Mouse (Mus musculus): Measurements from ENCODE around the gene Gmds.

The Gmds gene

GRCm38 (mm10) chr13:32267184-32267775 lies 71.3 kb downstream of the Gmds start:
- DNase-seq (ENCODE audit: low read depth in 1 of 2, low spot score in 2 of 2), result no peak

GRCm38 (mm10) chr13:32266721-32267120 lies 71.8 kb downstream of the Gmds start:
- no peak for DNase-seq (ENCODE audit: low read depth in 1 of 2, low spot score in 2 of 2)

GRCm38 (mm10) chr13:32256121-32256520 lies 82.4 kb downstream of the Gmds start:
- no peak for DNase-seq (ENCODE audit: low read depth in 1 of 2, low spot score in 2 of 2)

- DNase-seq (ENCODE audit: low read depth in 1 of 2, low spot score in 2 of 2), result no peak
These were observed 86.3 kb downstream of the Gmds start for GRCm38 (mm10) chr13:32252276-32252675.

- DNase-seq (ENCODE audit: low read depth in 1 of 2, low spot score in 2 of 2), result no peak
These were observed 96.3 kb downstream of the Gmds start for GRCm38 (mm10) chr13:32242200-32242599.

- no peak for DNase-seq (ENCODE audit: low read depth in 1 of 2, low spot score in 2 of 2)
These were observed 102.3 kb downstream of the Gmds start for GRCm38 (mm10) chr13:32236269-32236678.

- no peak for DNase-seq (ENCODE audit: low read depth in 1 of 2, low spot score in 2 of 2)
These were observed 103.5 kb downstream of the Gmds start for GRCm38 (mm10) chr13:32235046-32235445.

GRCm38 (mm10) chr13:32234019-32234418 lies 104.5 kb downstream of the Gmds start:
- DNase-seq (ENCODE audit: low read depth in 1 of 2, low spot score in 2 of 2), result no peak

- DNase-seq (ENCODE audit: low read depth in 1 of 2, low spot score in 2 of 2), result no peak
These were observed 106.1 kb downstream of the Gmds start for GRCm38 (mm10) chr13:32232391-32232790.

GRCm38 (mm10) chr13:32231956-32232355 lies 106.6 kb downstream of the Gmds start:
- DNase-seq (ENCODE audit: low read depth in 1 of 2, low spot score in 2 of 2), result no peak

- DNase-seq (ENCODE audit: low read depth in 1 of 2, low spot score in 2 of 2), result no peak
These were observed 110.5 kb downstream of the Gmds start for GRCm38 (mm10) chr13:32227874-32228562.

GRCm38 (mm10) chr13:32217647-32218046 lies 120.9 kb downstream of the Gmds start:
- DNase-seq (ENCODE audit: low read depth in 1 of 2, low spot score in 2 of 2), result no peak

- DNase-seq (ENCODE audit: low read depth in 1 of 2, low spot score in 2 of 2), result no peak
These were observed 124.7 kb downstream of the Gmds start for GRCm38 (mm10) chr13:32213702-32214452.

- DNase-seq (ENCODE audit: low read depth in 1 of 2, low spot score in 2 of 2), result no peak
These were observed 126.4 kb downstream of the Gmds start for GRCm38 (mm10) chr13:32212125-32212524.

GRCm38 (mm10) chr13:32207172-32207908 lies 131.2 kb downstream of the Gmds start:
- no peak for DNase-seq (ENCODE audit: low read depth in 1 of 2, low spot score in 2 of 2)

- DNase-seq (ENCODE audit: low read depth in 1 of 2, low spot score in 2 of 2), result no peak
These were observed 158.6 kb downstream of the Gmds start for GRCm38 (mm10) chr13:32179906-32180305.

GRCm38 (mm10) chr13:32178682-32179081 lies 159.9 kb downstream of the Gmds start:
- DNase-seq (ENCODE audit: low read depth in 1 of 2, low spot score in 2 of 2), result no peak

GRCm38 (mm10) chr13:32177852-32178453 lies 160.6 kb downstream of the Gmds start:
- no peak for DNase-seq (ENCODE audit: low read depth in 1 of 2, low spot score in 2 of 2)

- DNase-seq (ENCODE audit: low read depth in 1 of 2, low spot score in 2 of 2), result no peak
These were observed 163.5 kb downstream of the Gmds start for GRCm38 (mm10) chr13:32175028-32175427.

- no peak for DNase-seq (ENCODE audit: low read depth in 1 of 2, low spot score in 2 of 2)
These were observed 169.4 kb downstream of the Gmds start for GRCm38 (mm10) chr13:32169173-32169572.

GRCm38 (mm10) chr13:32167806-32168205 lies 170.7 kb downstream of the Gmds start:
- no peak for DNase-seq (ENCODE audit: low read depth in 1 of 2, low spot score in 2 of 2)
